ENCODE assay signal across 9 mouse cellular contexts in genomic region chr5:150717775-150718174, GRCm38 (mm10). TPM values are rescaled to one million over a fixed set of nuclear protein-coding genes. Genes with fewer than 3 reads are reported as not detected.
DNase-seq lines count a peak whose midpoint lies in the region; ATAC-seq lines count a peak whose summit lies in the region.
"Had no signal": no experiment of that assay in that cellular context is flagged by ENCODE, and none has a peak within 500 bp of the region (broad histone marks: within the 10 kb centered on the region; RNA-seq: fewer than 3 reads in every experiment).

No protein-coding gene starts in this region.

- no peak overlapping the region for H3K4me3 ChIP-seq in hindbrain, embryonic 10.5 days
- no peak overlapping the region for H3K4me3 ChIP-seq in hindbrain, embryonic 16.5 days (ENCODE audit: low read length)
- H3K4me3 ChIP-seq in embryonic facial prominence, embryonic 11.5 days (ENCODE audit: low read depth, low read length) = no peak overlapping the region

- WGBS in hindbrain, embryonic 10.5 days = 14% methylated on average over 4 of the region's 4 CpGs
- 7% methylated on average over 4 of the region's 4 CpGs for WGBS in hindbrain, embryonic 16.5 days
- WGBS in embryonic facial prominence, embryonic 11.5 days = 15% methylated on average over 4 of the region's 4 CpGs

- H3K4me2 ChIP-seq in hindbrain, embryonic 16.5 days (ENCODE audit: low read length) = no peak overlapping the region
- H3K4me2 ChIP-seq in embryonic facial prominence, embryonic 11.5 days (ENCODE audit: low read depth, low read length) = no peak overlapping the region

- H3K36me3 ChIP-seq in hindbrain, embryonic 10.5 days = peaks cover 25% of the 10 kb centered on the region
- 0 out of 2 replicates have a peak, but pooled peaks cover 2% of the 10 kb centered on the region for H3K36me3 ChIP-seq in hindbrain, embryonic 16.5 days (ENCODE audit: control insufficient read depth, insufficient read depth, low read length)
- H3K36me3 ChIP-seq in embryonic facial prominence, embryonic 11.5 days (replicated peaks; ENCODE audit: control insufficient read depth, insufficient read depth, low read depth, low read length) = no peaks in the 10 kb centered on the region; the same call in 1 of the 2 replicates

- no peaks in the 10 kb centered on the region for H3K4me1 ChIP-seq in hindbrain, embryonic 10.5 days (replicated peaks)
- no peaks in the 10 kb centered on the region for H3K4me1 ChIP-seq in hindbrain, embryonic 16.5 days (ENCODE audit: control insufficient read depth, insufficient read depth, low read depth, low read length)
- no peaks in the 10 kb centered on the region for H3K4me1 ChIP-seq in embryonic facial prominence, embryonic 11.5 days (ENCODE audit: control insufficient read depth, insufficient read depth, low read length)

- no peaks in the 10 kb centered on the region for H3K9me3 ChIP-seq in hindbrain, embryonic 10.5 days
- no peaks in the 10 kb centered on the region for H3K9me3 ChIP-seq in hindbrain, embryonic 16.5 days (ENCODE audit: control insufficient read depth, low read length)
- H3K9me3 ChIP-seq in embryonic facial prominence, embryonic 11.5 days (replicated peaks; ENCODE audit: control insufficient read depth, low read length) = no peaks in the 10 kb centered on the region

- H3K27ac ChIP-seq in hindbrain, embryonic 10.5 days = no peak overlapping the region
- no peak overlapping the region for H3K27ac ChIP-seq in hindbrain, embryonic 16.5 days (ENCODE audit: low read depth, low read length)
- no peak overlapping the region for H3K27ac ChIP-seq in embryonic facial prominence, embryonic 11.5 days (replicated peaks; ENCODE audit: low read depth, low read length)
- H3K27ac ChIP-seq: macrophage had no signal

- no peak for ATAC-seq in hindbrain, embryonic 16.5 days
- ATAC-seq in activated CD4-positive, CD25-positive, alpha-beta regulatory T cell, adult 4 months = peak; percentile 92
- ATAC-seq in embryonic facial prominence, embryonic 11.5 days (replicated peaks; ENCODE audit: insufficient number of reproducible peaks, low FRiP score, low TSS enrichment, low read depth) = peak; percentile 52; the same call in 1 of the 2 replicates

- DNase-seq in hindbrain, embryonic 10.5 days (ENCODE audit: low spot score) = peak; percentile 52
- DNase-seq in embryonic facial prominence, embryonic 11.5 days (ENCODE audit: low spot score) = peak; percentile 83
- peak; percentile 51 for DNase-seq in kidney, adult 9 months
- peak; percentile 36 for DNase-seq in lung, postnatal 25 days (ENCODE audit: low spot score)
- peak; percentile 23 for DNase-seq in telencephalon, adult 2 months (ENCODE audit: low read depth, low spot score)
- DNase-seq in left cerebral cortex, adult 18-20 months (ENCODE audit: low spot score in 2 of 2) = no peak

- no peak overlapping the region for H3K9ac ChIP-seq in hindbrain, embryonic 16.5 days (ENCODE audit: low read depth, low read length)
- no peak overlapping the region for H3K9ac ChIP-seq in embryonic facial prominence, embryonic 11.5 days (replicated peaks; ENCODE audit: low read length)

- no peaks in the 10 kb centered on the region for H3K27me3 ChIP-seq in hindbrain, embryonic 10.5 days (ENCODE audit: insufficient read depth, poor library complexity, severe bottlenecking)
- no peaks in the 10 kb centered on the region for H3K27me3 ChIP-seq in hindbrain, embryonic 16.5 days (replicated peaks; ENCODE audit: control insufficient read depth, insufficient read depth, low read length)
- no peaks in the 10 kb centered on the region for H3K27me3 ChIP-seq in embryonic facial prominence, embryonic 11.5 days (ENCODE audit: control insufficient read depth, insufficient read depth, low read length)

RNA-seq across cellular contexts. Expression of gene Pds5b, which starts 44.2 kb away (rescaled TPM):
- polyA plus RNA-seq in hindbrain, embryonic 10.5 days (2016; fragmentation: Nextera tagmentation; extraction: Ambion mirVana) = 30.3 and 38.4 TPM in 2 replicates
- 26.7 and 27.5 TPM in 2 replicates for polyA plus RNA-seq in hindbrain, embryonic 16.5 days (2015; fragmentation: Nextera tagmentation; extraction: Ambion mirVana)
- 10 to 100 TPM; 22.1 to 22.9 TPM for polyA plus RNA-seq in activated CD4-positive, CD25-positive, alpha-beta regulatory T cell, adult 4 months (2017; shearing (Covaris generic))
- polyA plus RNA-seq in embryonic facial prominence, embryonic 11.5 days (2014; fragmentation: Nextera tagmentation; extraction: Ambion mirVana) = 50.9 and 56.5 TPM in 2 replicates
- 10 to 100 TPM; 73.1 to 75.1 TPM for total RNA-seq in left cerebral cortex, adult 18-20 months (2021)

RNA-seq across cellular contexts. Expression of gene N4bp2l2, which starts 51.8 kb away (rescaled TPM):
- polyA plus RNA-seq in hindbrain, embryonic 10.5 days (2016; fragmentation: Nextera tagmentation; extraction: Ambion mirVana) = 30.4 and 31.1 TPM in 2 replicates
- 24.5 and 25.5 TPM in 2 replicates for polyA plus RNA-seq in hindbrain, embryonic 16.5 days (2015; fragmentation: Nextera tagmentation; extraction: Ambion mirVana)
- 10 to 100 TPM; 51.6 to 75.1 TPM for polyA plus RNA-seq in activated CD4-positive, CD25-positive, alpha-beta regulatory T cell, adult 4 months (2017; shearing (Covaris generic))
- 44.4 and 56.0 TPM in 2 replicates for polyA plus RNA-seq in embryonic facial prominence, embryonic 11.5 days (2014; fragmentation: Nextera tagmentation; extraction: Ambion mirVana)
- total RNA-seq in left cerebral cortex, adult 18-20 months (2021) = 10 to 100 TPM; 82.2 to 88.5 TPM

Comparison
In these comparisons a context has a peak if more than half of its experiments do, and no peak if none do; other contexts are left out.
1. DNase-seq: peak in hindbrain, embryonic 10.5 days (single experiment), embryonic facial prominence, embryonic 11.5 days (single experiment), kidney, adult 9 months (single experiment), lung, postnatal 25 days (single experiment) and telencephalon, adult 2 months (single experiment); none in left cerebral cortex, adult 18-20 months (0 of 2).